Mouse (Mus musculus): ENCODE measurements around the gene Ei24. TPM values are rescaled to one million over a fixed set of nuclear protein-coding genes. Genes with fewer than 3 reads are reported as not detected.
A peak's percentile ranks its signal among the peaks of the same experiment; 100 is the strongest.

Ei24 gene
- polyA plus RNA-seq, 1 experiment from 2014 or later: 103 TPM

DNA sequence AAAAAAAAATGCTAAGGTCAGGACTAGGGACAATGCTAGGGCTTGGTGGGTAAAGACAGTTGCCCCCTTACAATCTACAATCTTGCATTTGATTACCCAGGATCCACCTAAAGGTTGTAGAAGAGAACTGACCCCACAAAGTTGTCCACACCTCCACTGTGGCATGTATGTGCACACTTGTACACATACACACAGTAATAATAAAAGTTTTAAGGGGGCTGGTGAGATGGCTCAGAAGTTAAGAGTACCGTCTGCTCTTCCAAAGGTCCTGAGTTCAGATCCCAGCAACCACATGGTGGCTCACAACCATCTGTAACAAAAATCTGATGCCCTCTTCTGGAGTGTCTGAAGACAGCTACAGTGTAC is 28.2 kb downstream of the Ei24 start:
- 78% methylated on average over 1 of the region's 1 CpGs for WGBS
- H3K4me3 ChIP-seq: peak overlapping the region; percentile 99
- peak overlapping the region; percentile 53; the same call in 1 of the 2 replicates for H3K4me2 ChIP-seq
- no peak overlapping the region for H3K9ac ChIP-seq
- no peaks in the 10 kb centered on the region for H3K9me3 ChIP-seq
- no peak for ATAC-seq (ENCODE audit: insufficient number of reproducible peaks, low FRiP score, low TSS enrichment, low read depth)
- H3K27ac ChIP-seq: no peak overlapping the region
- peaks cover 13% of the 10 kb centered on the region for H3K4me1 ChIP-seq
- H3K36me3 ChIP-seq: peaks cover 3% of the 10 kb centered on the region
- H3K27me3 ChIP-seq: no peaks in the 10 kb centered on the region

DNA sequence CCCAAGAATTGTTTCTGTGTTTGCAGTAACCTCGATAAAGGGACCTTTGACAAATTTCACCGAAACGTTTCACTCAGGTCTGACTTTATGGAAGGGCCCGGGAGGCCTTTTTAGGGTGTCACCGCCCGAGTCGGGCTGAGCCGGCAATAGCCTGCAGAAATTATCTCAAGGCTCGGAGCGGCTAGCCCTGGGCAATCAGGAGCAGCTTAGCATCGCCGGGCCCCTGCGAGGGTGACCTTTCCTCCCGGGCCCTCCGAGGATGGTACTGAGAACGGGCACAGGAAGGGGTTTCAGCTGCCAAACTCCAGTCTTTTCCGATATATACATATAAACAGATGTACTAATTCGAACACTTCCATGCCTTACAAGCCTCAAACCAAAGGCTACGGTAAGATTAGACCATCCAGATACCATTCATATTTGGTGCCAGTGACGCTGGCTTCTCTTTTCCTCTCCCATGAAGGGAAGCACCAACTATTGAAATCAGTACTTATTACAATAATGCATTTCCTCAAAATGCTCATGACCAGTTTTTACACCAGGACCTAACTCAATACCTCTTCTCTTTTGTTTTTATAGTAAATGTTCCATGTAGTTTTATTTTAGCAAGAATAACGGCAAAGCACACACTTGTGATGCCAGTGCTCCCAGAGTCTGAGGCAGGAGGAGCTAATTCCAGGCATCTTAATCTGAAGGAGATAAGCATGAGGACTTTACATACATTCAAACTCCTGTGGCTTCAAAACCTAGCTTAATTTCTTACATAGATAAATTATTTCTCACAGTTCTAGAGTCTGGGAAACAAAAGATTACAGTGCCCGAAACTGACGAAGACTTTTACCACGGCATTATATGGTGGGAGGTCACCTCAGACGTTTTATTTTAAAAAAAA is 28.8 kb downstream of the Ei24 start:
- 13% methylated on average over 25 of the region's 25 CpGs for WGBS
- Histone ChIP-seq H3K4me1 (peaks cover 13% of the 10 kb centered on the region), H3K9me3 (no peaks in the 10 kb centered on the region), H3K36me3 (peaks cover 7% of the 10 kb centered on the region), H3K27ac (peak overlapping the region; percentile 96), H3K4me3 (peak overlapping the region; percentile 99), H3K9ac (peak overlapping the region; percentile 79), H3K27me3 (no peaks in the 10 kb centered on the region), H3K4me2 (peak overlapping the region; percentile 53)
- no peak for ATAC-seq (ENCODE audit: insufficient number of reproducible peaks, low FRiP score, low TSS enrichment, low read depth)

DNA sequence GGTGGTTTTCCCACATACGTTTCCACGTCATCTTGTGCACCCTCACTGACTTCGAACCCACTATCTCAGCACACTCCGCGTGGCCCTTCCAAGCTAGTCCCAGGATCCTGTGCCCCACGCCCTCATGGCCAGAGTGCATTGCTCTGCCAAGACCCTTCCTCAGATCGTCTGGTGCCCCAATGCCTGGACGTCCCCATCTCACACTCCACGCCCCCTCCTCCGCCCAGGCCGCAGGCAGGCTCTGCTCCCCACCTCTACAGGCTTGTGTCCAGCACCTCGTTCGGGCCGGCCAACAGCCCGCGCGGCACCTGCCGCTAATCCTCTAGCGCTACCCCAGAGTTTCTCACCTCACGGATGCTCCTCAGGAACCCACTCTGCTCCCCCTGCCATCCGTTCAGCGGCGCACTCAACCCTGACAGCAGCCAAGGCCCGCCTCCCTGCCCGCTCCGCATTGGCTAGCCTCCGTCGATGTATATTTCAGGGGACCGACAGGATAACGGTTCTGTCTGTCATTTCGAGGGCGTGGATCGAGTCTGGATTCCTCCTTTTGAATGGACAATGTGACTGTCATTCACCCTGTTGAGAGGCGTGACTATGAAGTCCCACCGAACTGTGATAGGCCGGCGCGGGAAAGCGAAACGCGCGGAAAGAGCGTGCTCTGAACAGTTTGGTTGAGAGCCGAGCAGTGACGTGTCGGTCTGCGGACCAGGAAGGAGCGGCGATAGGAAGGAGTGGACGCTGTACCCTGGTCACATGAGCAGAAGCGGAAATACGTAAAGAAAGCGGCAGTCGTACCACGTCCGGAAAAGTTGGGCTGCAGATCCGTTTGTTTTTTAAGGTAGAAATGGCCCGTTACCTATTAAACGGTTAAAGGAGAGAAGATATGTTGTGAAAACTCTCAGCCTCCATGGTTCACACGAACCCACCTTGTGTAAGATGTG is 29.7 kb downstream of the Ei24 start, which contains the start of gene Stt3a:
Stt3a (minus strand) TSS at position 477 of the 941 bp plus-strand sequence.
- H3K9me3 ChIP-seq: no peaks in the 10 kb centered on the region
- peak within 1 kb of the TSS; percentile 96 for H3K27ac ChIP-seq
- H3K4me2 ChIP-seq: peak within 1 kb of the TSS; percentile 68
- peak within 1 kb of the TSS; percentile 99 for H3K4me3 ChIP-seq
- H3K4me1 ChIP-seq: peaks cover 13% of the 10 kb centered on the region
- ATAC-seq (ENCODE audit: insufficient number of reproducible peaks, low FRiP score, low TSS enrichment, low read depth): peak; percentile 100
- H3K36me3 ChIP-seq: peaks cover 15% of the 10 kb centered on the region
- peak within 1 kb of the TSS; percentile 90 for H3K9ac ChIP-seq
- under 1% methylated on average over 60 of the region's 60 CpGs for WGBS
- H3K27me3 ChIP-seq: no peaks in the 10 kb centered on the region

DNA sequence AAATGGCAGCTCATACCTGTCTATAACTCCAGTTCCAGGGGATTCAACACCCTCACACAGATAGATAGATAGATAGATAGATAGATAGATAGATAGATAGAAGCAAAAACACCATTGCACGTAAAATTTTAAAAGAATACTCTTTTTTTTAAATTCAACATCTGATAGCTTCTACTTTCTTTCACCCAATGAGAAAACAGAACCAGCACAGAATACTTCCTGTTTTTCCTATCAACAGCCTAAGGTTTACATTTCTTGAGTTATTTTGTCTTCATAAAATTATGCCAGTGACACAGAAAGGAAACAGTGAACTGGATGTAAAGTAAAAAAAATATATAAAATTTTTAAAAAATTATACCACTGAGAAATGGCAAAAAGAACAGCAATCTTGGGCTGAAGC is 32.8 kb downstream of the Ei24 start:
- H3K27me3 ChIP-seq: no peaks in the 10 kb centered on the region
- WGBS: 91% methylated on average over 1 of the region's 1 CpGs

More for the DNA sequence above, 32.8 kb downstream of the Ei24 start:
- no peak for ATAC-seq (ENCODE audit: insufficient number of reproducible peaks, low FRiP score, low TSS enrichment, low read depth)
- H3K9me3 ChIP-seq: no peaks in the 10 kb centered on the region
- no peak overlapping the region for H3K4me2 ChIP-seq
- no peak overlapping the region for H3K9ac ChIP-seq
- H3K4me3 ChIP-seq: no peak overlapping the region
- peaks cover 13% of the 10 kb centered on the region for H3K4me1 ChIP-seq
- no peak overlapping the region for H3K27ac ChIP-seq
- peaks cover 32% of the 10 kb centered on the region for H3K36me3 ChIP-seq

Other genes with a start within 250 kb of the Ei24 start
- not detected in 2 replicates for gene Gm17689, start 214.8 kb downstream of the Ei24 start, polyA plus RNA-seq (2015; fragmentation: Nextera tagmentation; extraction: Ambion mirVana)
- gene A630095E13Rik, start 154.0 kb downstream of the Ei24 start, polyA plus RNA-seq (2015; fragmentation: Nextera tagmentation; extraction: Ambion mirVana): not detected in 2 replicates
- not detected in 2 replicates for gene Acrv1, start 104.2 kb downstream of the Ei24 start, polyA plus RNA-seq (2015; fragmentation: Nextera tagmentation; extraction: Ambion mirVana)
- gene Chek1, start 70.3 kb downstream of the Ei24 start, polyA plus RNA-seq (2015; fragmentation: Nextera tagmentation; extraction: Ambion mirVana): 24.4 and 26.0 TPM in 2 replicates
- 315 and 320 TPM in 2 replicates for gene Stt3a, start 29.7 kb downstream of the Ei24 start, polyA plus RNA-seq (2015; fragmentation: Nextera tagmentation; extraction: Ambion mirVana)
- gene Fez1, start 24.5 kb upstream of the Ei24 start, polyA plus RNA-seq (2015; fragmentation: Nextera tagmentation; extraction: Ambion mirVana): 42.0 and 44.0 TPM in 2 replicates